In the genomic region with DNA sequence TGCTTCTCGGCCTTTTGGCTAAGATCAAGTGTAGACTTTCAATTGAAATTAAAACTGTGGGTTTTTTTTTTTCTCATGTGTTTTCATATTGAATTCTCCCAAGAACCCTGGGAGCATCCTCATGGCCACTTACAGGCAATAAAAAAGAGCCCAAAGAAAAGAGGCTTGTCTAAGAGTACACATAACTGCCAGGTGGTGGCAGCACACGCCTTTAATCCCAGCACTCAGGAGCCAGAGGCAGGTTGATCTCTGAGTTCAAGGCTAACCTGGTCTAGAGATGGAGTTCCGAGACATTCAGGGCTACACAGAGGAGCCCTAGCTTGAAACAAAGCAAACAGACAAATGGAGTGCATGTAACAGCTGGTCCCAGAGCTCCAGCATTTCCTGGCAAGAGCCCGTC, we compare ENCODE assay signal across 9 mouse cellular contexts. TPM values are rescaled to one million over a fixed set of nuclear protein-coding genes. Genes with fewer than 3 reads are reported as not detected.
DNase-seq lines count a peak whose midpoint lies in the region; ATAC-seq and TF ChIP-seq lines count a peak whose summit lies in the region.
"Had no signal": no experiment of that assay in that cellular context is flagged by ENCODE, and none has a peak within 500 bp of the region (broad histone marks: within the 10 kb centered on the region; RNA-seq: fewer than 3 reads in every experiment).

No protein-coding gene starts in this region.

- no peaks in the 10 kb centered on the region for H3K4me1 ChIP-seq in midbrain, postnatal 0 days (ENCODE audit: insufficient read depth, low read length)
- peaks cover under 1% of the 10 kb centered on the region; the same call in 1 of the 2 replicates for H3K4me1 ChIP-seq in midbrain, embryonic 13.5 days (replicated peaks)
- H3K4me1 ChIP-seq: liver, embryonic 15.5 days had no signal

- DNase-seq in cerebellum, postnatal 25 days, result peak; percentile 43 to 66
- DNase-seq in cerebellum, adult 8-10 months, result no peak
- no peak for DNase-seq in midbrain, postnatal 0 days (ENCODE audit: low spot score)
- peak; percentile 39 to 49 for DNase-seq in cerebellum, postnatal 36 days
- DNase-seq in splenic B cell, adult 2 months (ENCODE audit: low read depth, low spot score), result peak; percentile 62
- no peak for DNase-seq in layer of hippocampus, adult 11-12 months (ENCODE audit: low spot score)
- no peak for DNase-seq in layer of hippocampus, adult 9-10 months (ENCODE audit: low spot score)

- ATAC-seq in midbrain, postnatal 0 days (ENCODE audit: low FRiP score), result no peak
- ATAC-seq in midbrain, embryonic 13.5 days, result no peak

- WGBS in midbrain, postnatal 0 days, result 69% methylated on average over 4 of the region's 4 CpGs
- WGBS in midbrain, embryonic 13.5 days, result 67% methylated on average over 4 of the region's 4 CpGs

- no peak overlapping the region for H3K4me3 ChIP-seq in midbrain, postnatal 0 days (ENCODE audit: low read depth, low read length)
- no peak overlapping the region for H3K4me3 ChIP-seq in midbrain, embryonic 13.5 days (replicated peaks)
- H3K4me3 ChIP-seq: liver, embryonic 15.5 days had no signal

- no peak overlapping the region for H3K4me2 ChIP-seq in midbrain, postnatal 0 days (ENCODE audit: low read depth, low read length, poor library complexity, severe bottlenecking)
- no peak overlapping the region for H3K4me2 ChIP-seq in midbrain, embryonic 13.5 days (replicated peaks)
- H3K4me2 ChIP-seq: liver, embryonic 15.5 days had no signal

- H3K9me3 ChIP-seq in midbrain, postnatal 0 days (ENCODE audit: low read length), result no peaks in the 10 kb centered on the region
- H3K9me3 ChIP-seq in midbrain, embryonic 13.5 days, result no peaks in the 10 kb centered on the region
- H3K9me3 ChIP-seq: liver, embryonic 15.5 days had no signal

- no peak overlapping the region for H3K27ac ChIP-seq in midbrain, postnatal 0 days (ENCODE audit: low read depth, low read length)
- no peak overlapping the region for H3K27ac ChIP-seq in midbrain, embryonic 13.5 days
- H3K27ac ChIP-seq: liver, embryonic 15.5 days had no signal

- H3K9ac ChIP-seq in midbrain, postnatal 0 days (replicated peaks; ENCODE audit: low read length, poor library complexity, severe bottlenecking), result no peak overlapping the region
- H3K9ac ChIP-seq in midbrain, embryonic 13.5 days (replicated peaks), result no peak overlapping the region
- H3K9ac ChIP-seq: liver, embryonic 15.5 days had no signal

- H3K27me3 ChIP-seq in midbrain, postnatal 0 days (ENCODE audit: insufficient read depth, low read length), result no peaks in the 10 kb centered on the region
- no peaks in the 10 kb centered on the region for H3K27me3 ChIP-seq in midbrain, embryonic 13.5 days
- H3K27me3 ChIP-seq in splenic B cell, adult 2 months (ENCODE audit: control insufficient read depth, insufficient read depth, low read length, poor library complexity, severe bottlenecking), result no peaks in the 10 kb centered on the region
- H3K27me3 ChIP-seq: liver, embryonic 15.5 days had no signal

- TF ChIP-seq CTCF in midbrain, postnatal 0 days (IDR thresholded peaks at IDR 0.05), result peak; percentile 55

- H3K36me3 ChIP-seq in midbrain, postnatal 0 days (ENCODE audit: insufficient read depth, low read length), result no peaks in the 10 kb centered on the region
- H3K36me3 ChIP-seq in midbrain, embryonic 13.5 days, result no peaks in the 10 kb centered on the region
- no peaks in the 10 kb centered on the region for H3K36me3 ChIP-seq in splenic B cell, adult 2 months (ENCODE audit: control insufficient read depth, insufficient read depth, low read length, poor library complexity, severe bottlenecking)
- H3K36me3 ChIP-seq: liver, embryonic 15.5 days had no signal

RNA-seq across cellular contexts. Expression of gene Dock3, which starts 14.5 kb away (rescaled TPM):
- total RNA-seq in midbrain, postnatal 0 days (2014; rRNA removed), result 56.3 and 58.8 TPM in 2 replicates
- 17.7 and 20.5 TPM in 2 replicates for polyA plus RNA-seq in midbrain, postnatal 0 days (2015; fragmentation: Nextera tagmentation; extraction: Ambion mirVana)
- 14.0 and 20.2 TPM in 2 replicates for polyA plus RNA-seq in midbrain, embryonic 13.5 days (2015; fragmentation: Nextera tagmentation; extraction: Ambion mirVana)

RNA-seq across cellular contexts. Expression of gene Mapkapk3, which starts 43.5 kb away (rescaled TPM):
- total RNA-seq in midbrain, postnatal 0 days (2014; rRNA removed), result 2.3 and 3.2 TPM in 2 replicates
- 1.3 and 2.2 TPM in 2 replicates for polyA plus RNA-seq in midbrain, postnatal 0 days (2015; fragmentation: Nextera tagmentation; extraction: Ambion mirVana)
- 1.7 and 1.9 TPM in 2 replicates for polyA plus RNA-seq in midbrain, embryonic 13.5 days (2015; fragmentation: Nextera tagmentation; extraction: Ambion mirVana)

RNA-seq across cellular contexts. Expression of gene Cish, which starts 49.7 kb away (rescaled TPM):
- 2.4 and 6.0 TPM in 2 replicates for total RNA-seq in midbrain, postnatal 0 days (2014; rRNA removed)
- 6.5 and 6.7 TPM in 2 replicates for polyA plus RNA-seq in midbrain, postnatal 0 days (2015; fragmentation: Nextera tagmentation; extraction: Ambion mirVana)
- polyA plus RNA-seq in midbrain, embryonic 13.5 days (2015; fragmentation: Nextera tagmentation; extraction: Ambion mirVana), result 6.3 and 6.6 TPM in 2 replicates

Comparison
In these comparisons a context has a peak if more than half of its experiments do, and no peak if none do; other contexts are left out.
1. DNase-seq: peak in cerebellum, postnatal 25 days (2 of 2), cerebellum, postnatal 36 days (2 of 2) and splenic B cell, adult 2 months (single experiment); none in cerebellum, adult 8-10 months (single experiment), midbrain, postnatal 0 days (single experiment), layer of hippocampus, adult 11-12 months (single experiment) and layer of hippocampus, adult 9-10 months (single experiment).